Mouse (Mus musculus) thymus, adult 18-20 months (tissue): ENCODE data around the gene Tex19.2.
"Not testable (repeated sequence)": the region's sequence is repeated elsewhere in the genome, so short reads cannot be mapped to it uniquely, and the experiment has no call there.

Source experiments
- DNase-seq, 2 experiments: peaks; one replicate each; pipeline ENCODE4 v3.0.0; 2022; ENCODE audit warnings: mixed read lengths in 2 of 2

Tex19.2 gene

GRCm38 (mm10) chr11:121111051-121111450 lies 7.4 kb downstream of the Tex19.2 start:
- no peak for DNase-seq

GRCm38 (mm10) chr11:121109986-121110385 lies 8.5 kb downstream of the Tex19.2 start:
- no peak for DNase-seq

- DNase-seq, result no peak
Observed at GRCm38 (mm10) chr11:121108061-121108460, 10.4 kb downstream of the Tex19.2 start.

DNA sequence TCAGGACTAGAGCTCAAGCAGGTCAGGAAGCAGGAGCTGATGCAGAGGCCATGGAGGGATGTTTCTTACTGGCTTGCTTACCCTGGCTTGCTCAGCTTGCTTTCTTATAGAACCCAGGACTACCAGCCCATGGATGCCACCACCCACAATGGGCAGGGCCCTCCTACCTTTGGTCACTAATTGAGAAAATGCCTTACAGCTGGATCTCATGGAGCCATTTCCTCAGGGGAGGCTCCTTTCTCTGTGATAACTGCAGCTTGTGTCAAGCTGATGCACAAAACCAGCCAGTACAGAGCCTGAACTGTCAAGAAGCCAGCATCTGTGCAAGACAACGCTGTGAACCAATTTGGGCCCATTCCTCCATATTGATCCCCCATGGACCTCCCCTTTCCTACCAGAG lies 11.2 kb downstream of the Tex19.2 start:
- not testable (repeated sequence) for DNase-seq

DNA sequence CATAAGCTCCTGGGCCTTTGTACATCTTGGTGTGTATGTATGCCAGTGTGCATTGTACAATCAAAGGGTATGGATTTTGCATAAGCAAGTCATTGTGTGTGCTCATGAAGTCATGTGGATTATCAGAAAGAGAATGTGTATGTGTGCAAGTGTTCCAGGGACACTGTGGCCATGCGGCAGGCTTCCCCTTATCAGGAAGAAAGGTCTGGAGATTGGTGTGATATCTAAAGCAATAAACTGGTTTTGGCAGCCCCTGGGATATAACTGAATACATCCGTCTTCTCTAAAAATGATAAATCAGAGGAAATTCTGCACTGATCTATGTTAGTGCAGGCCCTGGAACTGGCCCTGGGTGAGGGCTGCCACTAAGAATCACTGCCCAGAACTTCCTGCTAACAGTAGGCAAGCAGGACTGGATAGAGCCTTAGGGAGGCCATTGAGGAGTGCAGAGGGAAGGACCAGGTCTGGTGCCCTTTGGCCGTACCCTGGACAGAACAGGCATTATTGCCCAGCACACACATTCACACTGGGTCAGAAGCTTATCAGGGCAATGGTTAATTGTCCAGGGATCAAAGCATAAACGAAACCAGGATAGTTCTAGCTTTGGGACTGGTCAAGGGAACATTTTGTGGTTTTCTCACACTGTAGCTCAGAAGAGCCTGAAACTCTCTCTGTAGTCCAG lies 17.2 kb downstream of the Tex19.2 start:
- no peak for DNase-seq

DNA sequence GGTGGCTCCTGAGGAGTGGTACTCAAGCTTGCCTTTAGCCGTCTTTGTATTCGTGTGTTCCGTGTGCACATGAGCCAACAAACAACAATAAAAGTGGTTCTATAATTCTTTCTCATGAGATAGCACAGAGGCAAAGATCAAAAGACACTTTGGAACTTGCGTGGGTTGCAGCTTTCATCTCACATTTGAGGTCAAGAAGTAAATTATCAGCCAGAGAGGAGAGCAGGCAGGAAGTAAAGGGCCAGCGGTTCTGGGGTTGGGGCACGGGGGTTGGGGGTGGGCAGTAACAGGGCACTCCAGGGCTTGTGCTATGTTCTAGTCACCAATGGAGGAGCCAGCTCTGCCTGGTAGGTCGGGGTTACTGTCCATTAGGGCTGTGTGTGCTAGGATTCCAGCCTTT lies 17.8 kb downstream of the Tex19.2 start:
- DNase-seq, result no peak

GRCm38 (mm10) chr11:121099762-121100161 lies 18.7 kb downstream of the Tex19.2 start:
- no peak for DNase-seq

DNA sequence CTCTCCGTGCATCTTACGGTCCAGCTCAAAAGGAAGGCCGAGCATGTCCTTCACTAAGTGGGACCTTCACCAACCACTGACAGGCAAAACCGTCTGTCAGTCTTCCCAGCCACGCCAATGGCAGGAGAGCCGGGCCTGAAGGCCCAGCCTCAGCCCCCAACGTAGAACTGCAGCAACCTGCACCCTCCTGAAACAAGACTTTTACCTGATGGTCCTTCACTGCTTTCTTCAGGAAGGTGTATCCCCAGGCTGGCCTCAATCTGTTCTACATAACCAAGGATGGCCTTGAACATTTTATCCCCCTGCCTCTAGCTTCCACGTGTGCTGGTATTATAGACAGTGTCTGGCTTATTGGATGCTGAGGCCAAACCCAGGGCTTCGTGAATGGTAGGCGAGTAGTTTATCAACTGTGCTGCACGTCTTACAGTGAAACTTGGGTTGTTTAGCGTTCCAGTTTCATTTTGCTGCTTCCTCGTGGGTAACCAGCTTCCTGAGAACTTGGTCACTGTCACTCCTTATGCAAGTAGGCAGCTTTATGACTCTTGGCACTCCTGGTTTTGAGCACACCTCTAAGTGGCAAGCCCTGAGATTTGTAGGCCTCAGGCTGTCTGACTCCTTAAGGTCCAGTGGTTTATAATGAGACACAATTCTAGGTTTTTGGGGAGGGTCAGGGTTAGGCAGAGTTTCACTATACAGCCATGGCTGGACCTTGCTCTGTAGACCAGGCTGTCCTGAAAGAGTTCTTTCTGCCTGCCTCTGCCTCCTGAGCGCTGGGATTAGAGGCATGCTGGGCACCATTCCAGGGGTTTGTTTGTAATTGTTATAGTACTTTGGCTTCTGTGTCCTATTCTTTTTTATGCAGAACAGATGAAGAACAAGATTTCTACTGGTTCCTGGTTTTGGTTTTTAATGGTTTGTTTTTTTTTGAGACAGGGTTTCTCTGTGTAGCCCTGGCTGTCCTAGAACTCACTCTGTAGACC lies 25.6 kb downstream of the Tex19.2 start:
- no peak for DNase-seq

DNA sequence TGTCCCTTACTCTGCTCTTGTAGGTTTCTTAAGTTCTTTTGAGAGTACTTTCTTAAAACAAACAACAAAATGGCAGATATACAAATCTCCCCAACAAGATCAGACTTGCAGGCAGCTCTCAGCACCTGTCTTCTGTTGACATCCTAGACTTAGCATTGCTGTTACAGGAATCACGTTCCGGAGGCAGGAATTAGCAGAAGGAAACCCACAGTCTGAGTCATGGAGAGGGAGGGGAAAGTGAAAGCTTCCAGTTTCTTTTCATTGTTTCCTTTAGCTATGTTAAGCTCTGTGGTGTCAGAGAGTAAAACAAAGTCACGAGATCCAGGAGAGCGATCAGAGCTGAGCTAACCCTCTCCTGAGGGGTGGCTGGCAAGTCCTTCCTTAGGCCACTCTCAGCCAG lies 27.5 kb downstream of the Tex19.2 start:
- DNase-seq, result no peak

DNA sequence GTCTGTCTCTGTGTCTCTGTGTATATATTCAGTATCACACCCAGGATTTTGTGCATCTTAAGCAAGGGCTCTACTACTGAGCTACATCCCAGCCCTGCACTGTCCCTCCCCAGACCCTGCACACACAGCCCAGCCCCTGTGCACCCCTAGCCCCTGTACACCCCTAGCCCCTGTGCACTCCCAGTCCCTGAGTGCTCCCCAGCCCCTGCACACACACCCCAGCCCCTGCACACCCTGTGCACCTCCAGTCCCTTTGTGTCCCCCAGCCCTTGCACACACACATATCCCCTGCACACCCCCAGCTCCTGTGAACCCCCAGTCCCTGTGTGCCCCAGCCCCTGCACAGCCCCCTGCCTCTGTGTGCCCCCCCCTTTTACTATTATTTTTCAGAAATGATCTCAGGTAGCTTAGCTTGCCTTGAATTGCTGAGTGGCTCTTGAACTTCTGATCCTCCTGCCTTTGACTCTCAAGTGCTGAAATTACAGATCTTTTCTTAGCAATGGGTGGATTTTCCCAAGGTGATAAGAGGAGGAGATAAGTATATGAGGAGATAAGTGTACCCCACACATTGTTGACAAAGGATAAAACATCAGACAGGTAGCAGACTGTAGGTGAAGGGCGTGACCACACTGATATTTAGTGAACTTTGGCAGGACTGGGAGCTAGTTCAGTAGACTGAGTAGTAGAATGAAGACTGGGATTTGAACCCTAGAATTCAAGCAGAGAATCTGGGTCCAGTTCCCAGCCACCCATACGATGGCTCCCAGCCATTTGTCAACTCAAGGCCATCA lies 28.5 kb downstream of the Tex19.2 start:
- no peak for DNase-seq

DNA sequence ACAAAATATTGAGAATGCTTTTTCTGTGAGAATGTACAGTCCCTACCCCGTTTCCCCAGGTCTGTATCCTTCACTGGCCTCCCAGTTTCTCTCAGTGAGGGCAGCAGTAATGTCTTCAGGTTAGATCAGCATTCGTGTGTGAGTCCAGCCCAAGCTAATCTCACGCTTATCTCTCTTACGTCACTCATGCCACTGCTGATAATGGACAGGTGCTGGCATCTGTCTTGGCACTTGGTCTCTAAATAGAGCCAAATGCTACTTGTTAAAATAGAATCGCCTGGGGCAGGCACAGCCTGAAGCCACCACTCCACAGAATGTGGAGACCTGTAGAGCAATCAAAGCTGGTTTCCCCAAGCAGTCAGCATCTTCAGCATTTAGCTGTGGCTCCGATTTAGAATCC lies 29.5 kb downstream of the Tex19.2 start:
- DNase-seq, result no peak

- no peak for DNase-seq
Observed at GRCm38 (mm10) chr11:121086296-121086695, 32.2 kb downstream of the Tex19.2 start.

GRCm38 (mm10) chr11:121085181-121085580 lies 33.3 kb downstream of the Tex19.2 start:
- no peak for DNase-seq

GRCm38 (mm10) chr11:121082857-121083500 lies 35.5 kb downstream of the Tex19.2 start:
- DNase-seq, result peak in 1 of 2 experiments; percentile 13

DNA sequence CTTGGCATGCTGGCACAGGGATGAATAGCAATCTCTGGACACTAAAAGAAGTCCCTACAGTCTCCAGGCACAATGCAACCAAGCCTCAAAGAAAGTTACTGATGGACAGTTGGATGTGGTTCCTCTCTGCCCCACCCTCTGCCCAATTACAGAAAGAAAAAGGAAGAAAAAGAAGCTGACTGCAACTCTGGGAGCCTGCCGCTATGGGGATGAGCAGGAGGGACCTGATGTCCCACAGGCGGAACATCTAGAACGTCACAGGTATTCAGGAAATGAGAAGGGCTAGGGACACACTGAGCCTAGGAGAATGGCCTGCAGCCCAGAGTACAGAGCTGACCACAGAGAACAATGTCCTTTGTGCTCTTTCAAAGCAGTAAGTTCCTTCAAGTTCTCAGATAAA lies 36.2 kb downstream of the Tex19.2 start:
- DNase-seq, result no peak

DNA sequence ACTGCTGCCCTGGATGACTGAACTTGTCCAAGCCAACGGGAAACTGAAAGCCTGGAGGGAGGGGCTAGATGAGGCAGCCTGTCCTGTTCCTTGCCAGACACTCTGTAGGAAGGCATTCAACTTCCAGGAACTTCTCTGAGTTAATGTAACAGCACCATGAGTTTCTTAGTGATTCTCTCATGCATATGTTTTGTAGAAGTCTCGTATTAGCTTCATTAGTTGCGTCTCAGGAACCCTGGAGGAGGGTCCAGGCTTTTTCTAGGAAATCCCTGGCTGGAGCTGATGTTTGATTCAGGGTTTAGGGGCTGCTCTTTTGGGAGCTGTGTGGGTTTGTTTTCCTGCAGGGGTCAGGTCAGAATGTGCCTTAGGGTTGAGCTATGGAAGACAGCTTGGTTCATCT lies 37.4 kb downstream of the Tex19.2 start, which contains the start of gene Sectm1a:
Gene Sectm1a, minus strand, starts transcription at position 101 of the 400 bp plus-strand sequence.
- DNase-seq, result no peak

GRCm38 (mm10) chr11:121080330-121080729 lies 38.1 kb downstream of the Tex19.2 start:
- DNase-seq, result no peak

DNA sequence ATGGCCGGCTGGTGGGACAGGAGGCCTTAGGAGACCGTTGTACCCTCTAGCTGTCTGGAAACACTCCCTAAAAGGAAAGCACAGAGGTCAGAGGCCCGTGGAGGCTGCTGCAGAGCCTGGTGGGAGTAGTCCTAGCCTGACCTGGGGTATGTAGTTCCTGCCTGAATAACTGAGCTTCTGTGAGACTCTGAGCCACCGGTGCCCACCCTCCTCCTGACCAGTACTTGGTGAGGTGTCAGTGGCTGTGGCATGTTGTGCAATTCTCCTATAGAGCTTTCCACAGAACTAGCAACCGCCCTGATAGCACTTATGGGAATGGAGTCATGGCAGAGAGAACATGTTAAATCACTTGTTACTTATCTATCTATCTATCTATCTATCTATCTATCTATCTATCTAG lies 42.8 kb downstream of the Tex19.2 start:
- no peak for DNase-seq

DNA sequence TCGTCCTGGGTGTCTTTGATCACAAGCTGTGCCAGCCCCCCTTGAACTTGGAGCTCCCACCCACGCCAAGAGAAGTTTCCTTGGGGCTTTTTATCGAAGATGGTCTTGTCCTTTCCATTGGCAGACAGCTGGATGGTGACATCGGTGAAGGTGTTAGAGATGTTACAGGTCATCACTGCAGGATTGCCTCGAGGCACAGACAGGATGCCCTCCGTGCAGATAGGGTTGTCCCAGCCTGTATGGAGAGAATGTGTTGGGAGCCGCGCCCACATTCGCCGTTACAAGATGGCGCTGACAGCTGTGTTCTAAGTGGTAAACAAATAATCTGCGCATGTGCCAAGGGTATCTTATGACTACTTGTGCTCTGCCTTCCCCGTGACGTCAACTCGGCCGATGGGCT lies 48.8 kb downstream of the Tex19.2 start:
- DNase-seq, result not testable (repeated sequence)

GRCm38 (mm10) chr11:121067895-121068294 lies 50.6 kb downstream of the Tex19.2 start:
- no peak for DNase-seq
